Mouse (Mus musculus): ENCODE results near the gene Gpr162. TPM values are rescaled to one million over a fixed set of nuclear protein-coding genes. Genes with fewer than 3 reads are reported as not detected.
A peak's percentile ranks its signal among the peaks of the same experiment; 100 is the strongest.
"Not testable (repeated sequence)": the region's sequence is repeated elsewhere in the genome, so short reads cannot be mapped to it uniquely, and the experiment has no call there.

The Gpr162 gene
- polyA plus RNA-seq, 1 experiment = 4.0 TPM

- Histone ChIP-seq H3K4me1 (ENCODE audit: control insufficient read depth, insufficient read depth, low read length) (no peaks in the 10 kb centered on the region), H3K27ac (ENCODE audit: insufficient read depth, low read depth, low read length) (no peak overlapping the region), H3K4me3 (ENCODE audit: insufficient read depth, low read depth, low read length) (no peak overlapping the region), H3K36me3 (ENCODE audit: control insufficient read depth, insufficient read depth, low read length) (no peaks in the 10 kb centered on the region), H3K27me3 (replicated peaks; ENCODE audit: control insufficient read depth, insufficient read depth, low read length) (no peaks in the 10 kb centered on the region)
- 61% methylated on average over 10 of the region's 10 CpGs for WGBS
- DNase-seq = no peak
- TF ChIP-seq POLR2A (IDR thresholded peaks at IDR 0.05; ENCODE audit: low read depth, low read length) (no peak), CTCF (conservative IDR thresholded peaks at IDR 0.05; ENCODE audit: insufficient read depth, insufficient read length, low read depth, low read length) (no peak)
These were observed 28.3 kb downstream of the Gpr162 start for GRCm38 (mm10) chr6:124835531-124835930.

GRCm38 (mm10) chr6:124834512-124835081 is 29.2 kb downstream of the Gpr162 start:
- Histone ChIP-seq H3K27ac (ENCODE audit: insufficient read depth, low read depth, low read length) (no peak overlapping the region), H3K4me1 (ENCODE audit: control insufficient read depth, insufficient read depth, low read length) (no peaks in the 10 kb centered on the region), H3K36me3 (ENCODE audit: control insufficient read depth, insufficient read depth, low read length) (no peaks in the 10 kb centered on the region), H3K4me3 (ENCODE audit: insufficient read depth, low read depth, low read length) (no peak overlapping the region), H3K27me3 (replicated peaks; ENCODE audit: control insufficient read depth, insufficient read depth, low read length) (no peaks in the 10 kb centered on the region)
- DNase-seq = no peak
- WGBS = 86% methylated on average over 6 of the region's 6 CpGs
- no peak for TF ChIP-seq POLR2A (IDR thresholded peaks at IDR 0.05; ENCODE audit: low read depth, low read length)

- Histone ChIP-seq H3K4me1 (ENCODE audit: control insufficient read depth, insufficient read depth, low read length) (no peaks in the 10 kb centered on the region), H3K27me3 (replicated peaks; ENCODE audit: control insufficient read depth, insufficient read depth, low read length) (no peaks in the 10 kb centered on the region), H3K4me3 (ENCODE audit: insufficient read depth, low read depth, low read length) (no peak overlapping the region), H3K27ac (ENCODE audit: insufficient read depth, low read depth, low read length) (no peak overlapping the region), H3K36me3 (ENCODE audit: control insufficient read depth, insufficient read depth, low read length) (no peaks in the 10 kb centered on the region)
- WGBS = 91% methylated on average over 8 of the region's 8 CpGs
- TF ChIP-seq CTCF (conservative IDR thresholded peaks at IDR 0.05; ENCODE audit: insufficient read depth, insufficient read length, low read depth, low read length) = no peak
- no peak for TF ChIP-seq POLR2A (IDR thresholded peaks at IDR 0.05; ENCODE audit: low read depth, low read length)
- no peak for DNase-seq
These were observed 32.1 kb downstream of the Gpr162 start for GRCm38 (mm10) chr6:124831649-124832048.

- H3K4me3 ChIP-seq (ENCODE audit: insufficient read depth, low read depth, low read length); H3K27ac ChIP-seq (ENCODE audit: insufficient read depth, low read depth, low read length); H3K36me3 ChIP-seq (ENCODE audit: control insufficient read depth, insufficient read depth, low read length); DNase-seq; H3K4me1 ChIP-seq (ENCODE audit: control insufficient read depth, insufficient read depth, low read length); H3K27me3 ChIP-seq (replicated peaks; ENCODE audit: control insufficient read depth, insufficient read depth, low read length): not testable (repeated sequence)
- WGBS = 89% methylated on average over 4 of the region's 4 CpGs
These were observed 32.6 kb downstream of the Gpr162 start for GRCm38 (mm10) chr6:124831199-124831598.

- under 1% methylated on average over 38 of the region's 38 CpGs for WGBS
- TF ChIP-seq CTCF (conservative IDR thresholded peaks at IDR 0.05; ENCODE audit: insufficient read depth, insufficient read length, low read depth, low read length) (0 out of 2 replicates have a peak, but pooled peaks have one; percentile 10), POLR2A (IDR thresholded peaks at IDR 0.05; ENCODE audit: low read depth, low read length) (no peak)
These were observed 33.7 kb downstream of the Gpr162 start for GRCm38 (mm10) chr6:124829799-124830700.

GRCm38 (mm10) chr6:124828868-124829798 is 34.6 kb downstream of the Gpr162 start, which contains the start of the genes Usp5 and Cdca3:
Gene Usp5, minus strand, starts transcription at chr6:124829484.
Gene Cdca3, plus strand, starts transcription at chr6:124829547.
- TF ChIP-seq POLR2A (IDR thresholded peaks at IDR 0.05; ENCODE audit: low read depth, low read length) (peak; percentile 45), CTCF (conservative IDR thresholded peaks at IDR 0.05; ENCODE audit: insufficient read depth, insufficient read length, low read depth, low read length) (no peak)
- Histone ChIP-seq H3K27ac (ENCODE audit: insufficient read depth, low read depth, low read length) (peak within 1 kb of the TSS; percentile 84), H3K27me3 (replicated peaks; ENCODE audit: control insufficient read depth, insufficient read depth, low read length) (no peaks in the 10 kb centered on the region), H3K36me3 (ENCODE audit: control insufficient read depth, insufficient read depth, low read length) (no peaks in the 10 kb centered on the region), H3K4me3 (ENCODE audit: insufficient read depth, low read depth, low read length) (peak within 1 kb of the TSS; percentile 72), H3K4me1 (ENCODE audit: control insufficient read depth, insufficient read depth, low read length) (no peaks in the 10 kb centered on the region)
- WGBS = under 1% methylated on average over 55 of the region's 55 CpGs
- DNase-seq = peak; percentile 100

More at GRCm38 (mm10) chr6:124829799-124830700, 33.7 kb downstream of the Gpr162 start:
- no peaks in the 10 kb centered on the region for H3K27me3 ChIP-seq (replicated peaks; ENCODE audit: control insufficient read depth, insufficient read depth, low read length)
- DNase-seq = peak; percentile 99
- no peaks in the 10 kb centered on the region for H3K36me3 ChIP-seq (ENCODE audit: control insufficient read depth, insufficient read depth, low read length)
- H3K4me1 ChIP-seq (ENCODE audit: control insufficient read depth, insufficient read depth, low read length) = no peaks in the 10 kb centered on the region
- H3K27ac ChIP-seq (ENCODE audit: insufficient read depth, low read depth, low read length) = peak overlapping the region; percentile 66
- peak overlapping the region; percentile 50 for H3K4me3 ChIP-seq (ENCODE audit: insufficient read depth, low read depth, low read length)

Measured in kidney, adult 2 months (tissue).